Mouse (Mus musculus): ENCODE results near the gene Rplp1.
A peak's percentile ranks its signal among the peaks of the same experiment; 100 is the strongest.

Rplp1 gene

DNA sequence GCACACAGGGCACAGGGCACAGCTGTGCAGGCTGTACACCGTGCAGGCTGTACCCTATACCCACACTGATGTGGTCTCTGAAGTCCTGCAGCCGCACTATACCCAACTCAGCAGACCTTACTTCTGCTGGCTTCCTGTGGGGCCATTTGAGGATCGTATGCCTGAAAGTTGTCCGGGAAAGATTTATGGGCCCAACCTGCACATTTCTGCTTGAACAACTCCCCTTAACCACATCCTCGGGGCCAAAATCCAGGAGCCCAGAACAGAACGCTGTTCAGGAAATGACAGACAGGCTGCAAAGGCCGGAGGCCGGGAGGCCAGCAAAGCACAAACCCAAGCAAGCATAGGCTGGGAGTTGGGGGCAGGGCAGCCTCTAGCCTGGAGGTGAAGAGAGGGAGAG is 41.0 kb downstream of the Rplp1 start:
- DNase-seq, result peak in 1 of 2 experiments; percentile 62

DNA sequence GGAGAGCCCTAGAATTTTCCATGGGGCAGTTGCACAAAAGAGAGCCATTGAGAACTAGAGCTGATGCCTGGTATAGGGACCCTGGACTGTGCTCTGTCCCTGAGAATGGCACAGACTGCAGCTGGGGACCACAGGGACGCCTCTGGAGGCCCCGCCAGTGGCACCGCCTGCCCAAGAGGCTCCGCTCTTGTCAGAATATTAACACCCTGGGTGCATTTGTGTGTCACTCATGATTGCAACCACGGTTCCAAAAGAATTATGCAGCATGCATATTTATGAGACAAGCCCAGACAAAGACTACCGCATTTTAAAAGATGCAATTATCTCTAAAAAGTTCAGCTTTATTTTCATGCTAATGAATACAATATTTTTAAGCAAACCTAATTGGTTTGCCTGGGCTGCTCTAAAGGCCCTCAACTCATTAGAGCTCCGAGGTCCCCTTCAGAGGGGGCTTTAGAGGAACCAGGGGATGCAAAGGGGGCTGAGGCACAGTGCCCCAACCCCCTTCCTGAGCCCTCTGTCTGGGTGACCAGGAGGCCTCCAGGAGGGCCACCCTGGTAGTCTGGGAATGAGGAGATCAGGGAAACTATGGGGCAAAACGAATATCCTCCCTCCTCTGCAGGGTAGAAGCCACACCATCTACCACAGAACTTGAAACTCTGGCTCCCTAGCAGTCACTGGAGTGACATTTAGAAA is 41.9 kb downstream of the Rplp1 start:
- no peak for DNase-seq

DNA sequence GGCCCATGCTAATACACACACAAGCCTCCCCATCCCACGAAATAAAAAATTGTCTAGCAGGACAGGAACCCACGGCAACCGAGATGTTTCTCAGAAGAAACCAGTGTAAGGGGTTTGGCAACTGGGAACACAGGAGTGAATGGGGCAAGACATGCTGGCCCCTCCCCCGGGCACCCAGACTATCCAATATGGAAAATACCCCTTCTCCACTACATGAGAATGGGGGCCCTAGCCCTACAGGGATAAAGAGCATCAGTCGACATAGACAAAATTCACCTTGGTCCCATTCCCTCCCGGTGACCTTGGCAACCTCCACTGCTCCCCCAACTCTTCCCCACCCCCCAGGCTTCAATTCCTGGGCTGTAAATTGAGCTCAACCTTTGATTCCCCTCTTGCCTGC is 42.5 kb downstream of the Rplp1 start:
- DNase-seq, result no peak

DNA sequence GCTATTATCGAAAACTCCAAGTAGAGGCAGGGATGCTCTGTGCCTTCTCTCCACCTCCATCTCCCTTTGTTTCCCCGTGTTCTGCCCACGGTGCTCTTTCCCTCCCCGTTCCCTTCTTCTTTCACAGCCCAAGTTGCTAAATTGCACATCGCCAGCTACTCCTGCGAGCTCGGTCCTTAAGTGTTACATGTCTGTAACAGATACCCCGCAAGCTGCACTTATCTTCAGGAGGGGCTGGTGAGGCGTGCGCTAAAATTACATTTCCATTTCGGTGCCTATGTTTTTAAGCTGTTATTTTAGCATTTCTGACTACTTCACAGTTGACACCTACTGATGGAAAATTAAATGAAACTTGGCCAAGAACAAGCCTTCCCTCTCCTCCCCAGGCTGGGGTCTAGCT is 46.7 kb downstream of the Rplp1 start:
- no peak for DNase-seq
